Mouse (Mus musculus) hindbrain, embryonic 14.5 days (tissue): Measurements from ENCODE around the gene Stt3a. TPM values are rescaled to one million over a fixed set of nuclear protein-coding genes. Genes with fewer than 3 reads are reported as not detected.

Experiments used
- ATAC-seq: fragments of 200-750 bp; cut with Nextera tagmentation; 2 replicates; pipeline ENCODE4 v1.8.0; 2017; ENCODE audit warnings: moderate number of reproducible peaks, mild to moderate bottlenecking, moderate TSS enrichment, moderate library complexity; ENCODE audit not compliant: low FRiP score
- DNase-seq: peaks from one replicate; pipeline ENCODE4 v3.0.0-alpha.2; 2015; ENCODE audit warnings: low spot score
- H3K27ac ChIP-seq: fragments of 300-500 bp; sonication (generic); 2 replicates; pipeline ENCODE4 v1.5.1; 2014; ENCODE audit warnings: mild to moderate bottlenecking, moderate library complexity
- H3K27me3 ChIP-seq: fragments of 300-500 bp; sonication (generic); 2 replicates; pipeline ENCODE4 v1.6.1; 2014; ENCODE audit warnings: mild to moderate bottlenecking, low read length, mixed read lengths; ENCODE audit not compliant: control insufficient read depth, insufficient read depth
- H3K36me3 ChIP-seq: fragments of 300-500 bp; sonication (generic); replicated peaks from 2 replicates; pipeline ENCODE4 v1.6.1; 2014; ENCODE audit not compliant: control insufficient read depth, insufficient read depth
- H3K4me1 ChIP-seq: fragments of 300-500 bp; sonication (generic); replicated peaks from 2 replicates; pipeline ENCODE4 v1.6.1; 2014; ENCODE audit warnings: antibody characterized with exemption, low read length, mixed read lengths; ENCODE audit not compliant: control insufficient read depth, insufficient read depth
- H3K4me2 ChIP-seq: fragments of 300-500 bp; sonication (generic); replicated peaks from 2 replicates; pipeline ENCODE4 v1.6.1; 2014; ENCODE audit warnings: mild to moderate bottlenecking, moderate library complexity
- H3K4me3 ChIP-seq: fragments of 300-500 bp; sonication (generic); replicated peaks from 2 replicates; pipeline ENCODE4 v1.5.1; 2014; ENCODE audit warnings: mild to moderate bottlenecking, low read length
- H3K9ac ChIP-seq: fragments of 300-500 bp; sonication (generic); 2 replicates; pipeline ENCODE4 v1.6.1; 2014
- H3K9me3 ChIP-seq: fragments of 300-500 bp; sonication (generic); 2 replicates; pipeline ENCODE4 v1.6.1; 2016; ENCODE audit warnings: low read length; ENCODE audit not compliant: control insufficient read depth
- WGBS: fragments of 180-500 bp; shearing (Covaris S2); extraction: QIAGEN DNeasy Blood & Tissue Kit; methylation state at CpG from one replicate; pipeline ENCODE4 v1.1.7; 2014; 5-methylcytosine and 5-hydroxymethylcytosine counted together
- polyA plus RNA-seq: library from polyadenylated mRNA; unstranded; fragments of >200 nt; fragmentation: Nextera tagmentation; extraction: Ambion mirVana; gene quantifications from 2 replicates; pipeline ENCODE4 v1.2.1, GENCODE M21; 2014

The Stt3a gene
- 79.8 and 95.3 TPM in 2 replicates for polyA plus RNA-seq

DNA sequence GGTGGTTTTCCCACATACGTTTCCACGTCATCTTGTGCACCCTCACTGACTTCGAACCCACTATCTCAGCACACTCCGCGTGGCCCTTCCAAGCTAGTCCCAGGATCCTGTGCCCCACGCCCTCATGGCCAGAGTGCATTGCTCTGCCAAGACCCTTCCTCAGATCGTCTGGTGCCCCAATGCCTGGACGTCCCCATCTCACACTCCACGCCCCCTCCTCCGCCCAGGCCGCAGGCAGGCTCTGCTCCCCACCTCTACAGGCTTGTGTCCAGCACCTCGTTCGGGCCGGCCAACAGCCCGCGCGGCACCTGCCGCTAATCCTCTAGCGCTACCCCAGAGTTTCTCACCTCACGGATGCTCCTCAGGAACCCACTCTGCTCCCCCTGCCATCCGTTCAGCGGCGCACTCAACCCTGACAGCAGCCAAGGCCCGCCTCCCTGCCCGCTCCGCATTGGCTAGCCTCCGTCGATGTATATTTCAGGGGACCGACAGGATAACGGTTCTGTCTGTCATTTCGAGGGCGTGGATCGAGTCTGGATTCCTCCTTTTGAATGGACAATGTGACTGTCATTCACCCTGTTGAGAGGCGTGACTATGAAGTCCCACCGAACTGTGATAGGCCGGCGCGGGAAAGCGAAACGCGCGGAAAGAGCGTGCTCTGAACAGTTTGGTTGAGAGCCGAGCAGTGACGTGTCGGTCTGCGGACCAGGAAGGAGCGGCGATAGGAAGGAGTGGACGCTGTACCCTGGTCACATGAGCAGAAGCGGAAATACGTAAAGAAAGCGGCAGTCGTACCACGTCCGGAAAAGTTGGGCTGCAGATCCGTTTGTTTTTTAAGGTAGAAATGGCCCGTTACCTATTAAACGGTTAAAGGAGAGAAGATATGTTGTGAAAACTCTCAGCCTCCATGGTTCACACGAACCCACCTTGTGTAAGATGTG is at the start of gene Stt3a:
Gene Stt3a (minus strand): TSS at position 477 of the 941 bp plus-strand sequence.
- Histone ChIP-seq H3K4me1 (peaks cover 17% of the 10 kb centered on the region; the same call in 1 of the 2 replicates), H3K36me3 (peaks cover 25% of the 10 kb centered on the region), H3K4me2 (peak within 1 kb of the TSS; percentile 89), H3K27me3 (no peaks in the 10 kb centered on the region), H3K9ac (peak within 1 kb of the TSS; percentile 81), H3K4me3 (peak within 1 kb of the TSS; percentile 80), H3K27ac (peak within 1 kb of the TSS; percentile 83), H3K9me3 (no peaks in the 10 kb centered on the region)
- peak; percentile 100 for DNase-seq
- under 1% methylated on average over 60 of the region's 60 CpGs for WGBS
- ATAC-seq = peak; percentile 100

DNA sequence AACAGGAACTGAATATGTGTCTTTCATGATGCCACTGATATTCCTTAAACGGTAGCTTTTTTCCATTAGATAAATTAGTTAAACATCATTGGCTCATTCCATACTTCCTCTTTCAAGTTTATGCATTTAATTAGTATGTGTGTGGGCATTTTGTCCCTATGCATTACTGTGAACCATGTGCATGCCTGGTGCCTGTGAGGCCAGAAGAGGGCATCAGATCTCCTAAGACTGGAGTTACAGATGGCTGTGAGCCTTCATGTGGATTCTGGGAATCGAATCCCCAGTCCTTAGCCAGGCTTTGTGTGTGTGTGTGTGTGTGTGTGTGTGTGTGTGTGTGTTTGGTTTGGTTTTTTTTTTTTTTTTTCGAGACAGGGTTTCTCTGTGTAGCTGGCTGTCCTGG is 47.0 kb upstream of the Stt3a start:
- 84% methylated on average over 2 of the region's 3 CpGs for WGBS
- ATAC-seq (no peak), DNase-seq (no peak)
- H3K4me3 ChIP-seq = no peak overlapping the region
- no peaks in the 10 kb centered on the region for H3K36me3 ChIP-seq
- H3K4me2 ChIP-seq = no peak overlapping the region
- H3K27me3 ChIP-seq = no peaks in the 10 kb centered on the region
- H3K9ac ChIP-seq = no peak overlapping the region
- no peaks in the 10 kb centered on the region for H3K4me1 ChIP-seq
- H3K27ac ChIP-seq = no peak overlapping the region
- no peaks in the 10 kb centered on the region for H3K9me3 ChIP-seq

DNA sequence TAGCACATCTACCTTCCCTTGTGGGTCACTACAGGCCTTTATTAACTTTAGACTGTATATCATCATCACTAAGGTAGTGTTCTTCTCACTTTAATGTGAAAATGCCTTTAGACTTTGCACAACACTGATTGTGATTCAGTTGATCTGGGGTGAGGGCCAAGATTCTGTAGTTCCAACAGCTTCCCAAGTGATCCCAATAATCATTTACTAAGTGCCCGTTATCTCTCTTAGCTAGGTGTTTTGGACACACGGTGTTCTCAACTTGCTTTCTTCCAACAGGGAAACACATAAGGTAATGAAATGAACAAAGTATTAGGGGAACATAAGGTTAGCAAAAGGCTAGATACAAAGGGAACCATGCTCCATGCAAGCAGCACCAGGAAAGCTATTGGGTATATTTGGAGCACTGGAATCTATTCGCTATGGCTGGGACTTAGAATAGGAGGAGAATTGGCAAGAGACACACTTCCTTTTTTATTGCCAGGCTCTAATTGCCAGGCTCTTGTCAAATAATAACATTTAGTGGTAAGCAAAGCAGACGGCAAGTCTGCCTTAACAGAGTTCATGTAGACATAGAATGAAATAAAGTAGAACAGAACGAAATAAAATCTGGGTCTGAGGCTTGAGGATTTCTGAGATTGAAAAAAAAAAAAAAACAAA is 40.8 kb upstream of the Stt3a start:
- Histone ChIP-seq H3K9ac (no peak overlapping the region), H3K4me2 (no peak overlapping the region), H3K27me3 (no peaks in the 10 kb centered on the region), H3K9me3 (no peaks in the 10 kb centered on the region), H3K4me1 (no peaks in the 10 kb centered on the region), H3K36me3 (no peaks in the 10 kb centered on the region), H3K4me3 (no peak overlapping the region), H3K27ac (no peak overlapping the region)
- 87% methylated on average over 5 of the region's 5 CpGs for WGBS
- DNase-seq = no peak
- no peak for ATAC-seq

DNA sequence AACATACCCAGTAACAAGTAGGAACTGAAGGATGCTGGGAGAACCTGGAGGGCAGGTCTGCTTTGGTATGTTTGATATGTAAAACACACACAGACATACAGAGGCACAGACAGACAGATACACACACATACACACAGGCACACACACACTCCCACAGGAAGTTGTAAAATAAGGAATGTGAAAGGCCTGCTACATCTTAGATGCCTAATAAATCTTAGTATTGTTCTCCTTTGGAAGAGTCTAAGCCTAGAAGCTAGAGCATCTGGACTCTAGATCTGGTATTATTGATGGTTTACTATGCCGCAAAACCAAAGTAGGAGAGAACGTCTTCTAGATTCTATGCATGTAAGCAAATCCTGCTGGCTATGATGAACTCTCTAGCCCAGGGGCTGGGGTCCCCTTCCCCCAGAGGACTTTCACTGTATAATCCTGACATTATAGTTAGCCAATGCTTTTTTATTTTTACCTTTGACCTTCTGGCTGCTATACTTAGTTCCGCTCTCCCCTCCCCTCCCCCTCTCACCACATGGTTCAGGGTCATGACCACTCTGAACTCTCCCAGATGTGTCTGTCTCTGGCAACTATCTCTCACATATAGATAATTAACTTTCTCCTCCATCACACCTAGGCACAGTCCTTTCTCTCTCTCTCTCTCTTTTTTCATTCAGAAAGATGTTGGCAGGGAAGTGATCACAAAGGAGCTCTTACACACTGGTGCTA is 37.9 kb upstream of the Stt3a start:
- WGBS = 86% methylated on average over 3 of the region's 3 CpGs

DNA sequence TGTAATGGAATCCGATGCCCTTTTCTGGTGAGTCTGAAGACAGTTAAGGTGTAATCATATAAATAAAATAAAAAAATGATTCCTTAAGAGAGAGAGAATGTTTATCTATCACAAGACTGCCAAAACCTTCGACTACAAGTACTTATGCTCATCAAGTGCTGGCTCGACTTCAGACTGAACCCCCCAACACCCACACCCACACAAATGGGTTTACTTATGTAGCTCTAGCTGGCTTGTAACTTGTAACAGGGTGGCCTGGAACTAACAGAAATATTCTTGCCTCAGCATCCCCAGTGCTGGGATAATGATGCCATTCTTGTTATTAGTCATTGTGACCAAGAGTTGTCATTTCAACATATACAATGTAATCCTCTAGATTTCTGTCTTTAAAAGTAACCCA is 36.4 kb upstream of the Stt3a start:
- H3K27me3 ChIP-seq = no peaks in the 10 kb centered on the region
- no peak overlapping the region for H3K27ac ChIP-seq
- DNase-seq (no peak), ATAC-seq (no peak)
- no peak overlapping the region for H3K4me2 ChIP-seq
- H3K4me1 ChIP-seq = no peaks in the 10 kb centered on the region
- H3K4me3 ChIP-seq = no peak overlapping the region
- H3K9me3 ChIP-seq = no peaks in the 10 kb centered on the region
- H3K9ac ChIP-seq = no peak overlapping the region
- WGBS = 92% methylated on average over 3 of the region's 3 CpGs
- no peaks in the 10 kb centered on the region for H3K36me3 ChIP-seq

More for the DNA sequence above, 37.9 kb upstream of the Stt3a start:
- Histone ChIP-seq H3K4me1 (no peaks in the 10 kb centered on the region), H3K9ac (no peak overlapping the region), H3K27ac (no peak overlapping the region), H3K36me3 (no peaks in the 10 kb centered on the region), H3K4me3 (no peak overlapping the region), H3K4me2 (no peak overlapping the region), H3K27me3 (no peaks in the 10 kb centered on the region), H3K9me3 (no peaks in the 10 kb centered on the region)
- DNase-seq (no peak), ATAC-seq (no peak)

DNA sequence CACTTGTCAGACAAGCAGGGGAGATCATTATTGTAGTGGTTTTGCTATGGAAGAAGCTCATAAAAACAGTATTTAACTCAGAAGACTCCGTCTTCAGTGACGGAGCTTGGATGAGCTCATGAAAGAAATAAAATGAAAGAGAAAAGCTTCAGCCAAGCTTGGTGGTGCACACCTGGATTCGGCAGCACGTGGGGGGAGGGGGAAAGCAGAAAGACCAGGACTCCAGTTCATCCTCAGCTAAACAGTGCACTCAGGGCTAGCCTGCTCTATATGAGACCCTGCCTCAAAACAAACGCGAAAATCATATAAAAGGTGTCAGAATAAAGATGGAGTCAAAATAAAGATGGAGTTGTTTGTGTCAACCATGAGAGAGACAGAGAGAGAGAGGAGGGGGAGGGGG is 35.9 kb upstream of the Stt3a start:
- DNase-seq = no peak
- no peaks in the 10 kb centered on the region for H3K27me3 ChIP-seq
- H3K4me3 ChIP-seq = no peak overlapping the region
- H3K4me1 ChIP-seq = no peaks in the 10 kb centered on the region
- WGBS = 79% methylated on average over 6 of the region's 6 CpGs
- ATAC-seq = no peak
- H3K9ac ChIP-seq = no peak overlapping the region
- no peak overlapping the region for H3K27ac ChIP-seq
- no peak overlapping the region for H3K4me2 ChIP-seq
- no peaks in the 10 kb centered on the region for H3K9me3 ChIP-seq
- no peaks in the 10 kb centered on the region for H3K36me3 ChIP-seq

DNA sequence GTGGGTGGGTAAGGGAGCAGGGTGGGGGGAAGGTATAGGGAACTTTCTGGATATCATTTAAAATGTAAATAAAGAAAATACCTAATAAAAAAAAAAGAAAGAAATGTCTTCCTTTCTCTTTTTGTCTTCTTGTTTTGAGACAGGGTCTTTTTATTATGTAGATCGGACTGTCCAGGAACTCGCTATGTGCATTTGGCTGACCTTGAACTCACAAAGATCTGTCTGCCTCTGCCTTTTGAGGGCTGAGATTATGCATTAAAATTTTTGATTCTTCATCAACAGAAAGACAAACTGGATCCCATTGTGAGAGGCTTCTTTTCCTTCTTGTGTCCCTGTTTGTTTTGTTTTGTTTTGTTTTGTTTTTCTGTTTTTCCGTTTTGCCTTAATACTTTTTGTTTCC is 35.5 kb upstream of the Stt3a start:
- Histone ChIP-seq H3K9me3 (no peaks in the 10 kb centered on the region), H3K27me3 (no peaks in the 10 kb centered on the region), H3K9ac (no peak overlapping the region), H3K4me2 (no peak overlapping the region), H3K27ac (no peak overlapping the region), H3K4me3 (no peak overlapping the region), H3K4me1 (no peaks in the 10 kb centered on the region), H3K36me3 (no peaks in the 10 kb centered on the region)
- no peak for ATAC-seq
- WGBS = 84% methylated on average over 3 of the region's 3 CpGs
- DNase-seq = no peak

DNA sequence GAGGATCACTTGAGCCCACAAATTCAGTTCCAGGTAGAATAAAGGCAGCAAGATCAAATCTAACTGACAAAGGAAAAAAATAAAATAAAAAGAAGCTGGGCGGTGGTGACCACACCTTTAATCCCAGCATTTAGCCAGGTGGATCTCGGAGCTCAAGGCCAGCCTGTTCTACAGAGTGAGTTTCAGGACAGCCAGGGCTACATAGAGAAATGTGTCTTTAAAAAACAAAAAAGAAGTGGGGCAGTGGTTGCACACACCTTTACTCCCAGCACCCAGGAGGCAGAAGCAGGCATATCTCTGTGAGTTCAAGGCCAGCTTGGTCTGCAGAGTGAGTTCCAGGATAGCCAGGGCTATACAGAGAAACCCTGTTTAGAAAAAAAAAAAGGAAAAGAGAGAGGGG is 34.5 kb upstream of the Stt3a start:
- WGBS = 87% methylated on average over 2 of the region's 2 CpGs
- Histone ChIP-seq H3K36me3 (no peaks in the 10 kb centered on the region), H3K27me3 (no peaks in the 10 kb centered on the region), H3K9me3 (no peaks in the 10 kb centered on the region), H3K4me3 (no peak overlapping the region), H3K9ac (no peak overlapping the region), H3K4me2 (no peak overlapping the region), H3K4me1 (no peaks in the 10 kb centered on the region), H3K27ac (no peak overlapping the region)
- ATAC-seq = no peak
- DNase-seq = no peak
